In genomic region chr19:24502736-24503421, GRCm38 (mm10) we compare ENCODE assay signal across 15 mouse cellular contexts.
"Had no signal": no experiment of that assay in that cellular context is flagged by ENCODE, and none has a peak within 500 bp of the region (broad histone marks: within the 10 kb centered on the region; RNA-seq: fewer than 3 reads in every experiment).

No protein-coding gene starts in this region.

- H3K27ac ChIP-seq: layer of hippocampus, adult 2 months; limb, embryonic 10.5 days; liver, embryonic 15.5 days; midbrain, embryonic 10.5 days; neural tube, embryonic 12.5 days; stomach, embryonic 15.5 days had no signal

- H3K9ac ChIP-seq: liver, embryonic 15.5 days; neural tube, embryonic 12.5 days; stomach, embryonic 15.5 days had no signal

- H3K36me3 ChIP-seq: limb, embryonic 10.5 days; liver, embryonic 15.5 days; midbrain, embryonic 10.5 days; neural tube, embryonic 12.5 days; stomach, embryonic 15.5 days had no signal

- H3K4me3 ChIP-seq: layer of hippocampus, adult 2 months; limb, embryonic 10.5 days; liver, embryonic 15.5 days; midbrain, embryonic 10.5 days; neural tube, embryonic 12.5 days; stomach, embryonic 15.5 days had no signal

- H3K4me1 ChIP-seq: limb, embryonic 10.5 days; neural tube, embryonic 12.5 days; stomach, embryonic 15.5 days had no signal

- H3K27me3 ChIP-seq: liver, embryonic 15.5 days; neural tube, embryonic 12.5 days; stomach, embryonic 15.5 days had no signal

- DNase-seq: kidney, adult 18-20 months; kidney, postnatal 10 days; kidney, postnatal 4 days; lung, adult 2 months; lung, postnatal 4 days; midbrain, embryonic 14.5 days; retina, postnatal 1 day; right cerebral cortex, postnatal 4 days had no signal

- ATAC-seq: lung, postnatal 0 days had no signal
